Mouse (Mus musculus): ENCODE results near the gene Arhgap6. TPM values are rescaled to one million over a fixed set of nuclear protein-coding genes. Genes with fewer than 3 reads are reported as not detected.

Gene Arhgap6
- polyA plus RNA-seq, 1 experiment from 2014 or later, result 9.8 TPM

DNA sequence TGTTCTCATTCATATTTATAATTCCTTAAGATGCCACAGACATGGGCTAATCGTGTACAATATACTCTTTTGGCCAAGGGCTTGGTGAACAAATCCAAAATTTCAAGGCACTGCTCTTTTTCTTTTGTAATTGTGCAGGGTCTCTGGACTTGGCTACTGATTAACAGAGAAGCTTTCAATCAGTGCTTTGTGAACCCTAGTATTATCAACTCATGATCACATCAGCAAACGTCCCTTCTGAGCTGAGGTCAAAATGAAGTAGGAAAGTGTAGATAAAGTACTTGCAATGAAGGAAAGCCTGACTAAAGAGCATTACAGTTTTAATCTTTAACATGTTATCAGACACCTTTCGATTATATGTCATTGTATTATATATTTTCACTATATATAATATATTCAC is 270.4 kb downstream of the Arhgap6 start:
- 69% methylated on average over 3 of the region's 3 CpGs for WGBS
- no peak overlapping the region for H3K4me3 ChIP-seq (ENCODE audit: low read depth, low read length)

DNA sequence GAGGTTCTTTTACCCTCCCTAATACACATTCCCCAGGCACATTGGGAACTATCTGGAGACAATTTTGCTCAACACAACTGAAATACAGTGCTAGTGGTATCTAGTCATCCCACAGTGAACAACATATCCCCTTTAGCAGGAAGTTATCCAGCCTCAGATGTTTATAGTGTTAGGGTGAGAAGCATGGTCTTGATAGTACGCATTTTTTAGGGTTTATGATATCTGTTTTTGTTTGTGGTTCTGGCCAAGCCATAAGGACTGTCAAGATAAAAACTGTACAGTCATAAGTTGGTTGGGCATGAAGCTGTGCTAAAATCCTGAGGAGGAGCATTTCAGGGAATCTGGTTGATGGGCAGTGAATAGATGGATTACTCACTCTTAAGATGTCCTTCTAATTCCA is 271.0 kb downstream of the Arhgap6 start:
- no peak overlapping the region for H3K27ac ChIP-seq (ENCODE audit: low read length)
- 71% methylated on average over 1 of the region's 1 CpGs for WGBS
- H3K9me3 ChIP-seq (ENCODE audit: control insufficient read depth, low read depth, low read length), result no peaks in the 10 kb centered on the region
- H3K9ac ChIP-seq (replicated peaks; ENCODE audit: low read depth, low read length), result no peak overlapping the region
- no peaks in the 10 kb centered on the region for H3K27me3 ChIP-seq (ENCODE audit: control insufficient read depth, insufficient read depth, low read length)
- no peak overlapping the region for H3K4me3 ChIP-seq (ENCODE audit: low read depth, low read length)
- H3K36me3 ChIP-seq (ENCODE audit: control insufficient read depth, insufficient read depth, low read length), result no peaks in the 10 kb centered on the region
- no peak for ATAC-seq (ENCODE audit: insufficient number of reproducible peaks, insufficient read depth, low FRiP score, low read depth)
- no peaks in the 10 kb centered on the region for H3K4me1 ChIP-seq (ENCODE audit: control insufficient read depth, insufficient read depth, low read length)
- no peak overlapping the region for H3K4me2 ChIP-seq (replicated peaks; ENCODE audit: low read depth, low read length)

More for the DNA sequence above, 270.4 kb downstream of the Arhgap6 start:
- H3K36me3 ChIP-seq (ENCODE audit: control insufficient read depth, insufficient read depth, low read length), result no peaks in the 10 kb centered on the region
- H3K4me1 ChIP-seq (ENCODE audit: control insufficient read depth, insufficient read depth, low read length), result no peaks in the 10 kb centered on the region
- no peak for ATAC-seq (ENCODE audit: insufficient number of reproducible peaks, insufficient read depth, low FRiP score, low read depth)
- H3K9ac ChIP-seq (replicated peaks; ENCODE audit: low read depth, low read length), result no peak overlapping the region
- H3K27me3 ChIP-seq (ENCODE audit: control insufficient read depth, insufficient read depth, low read length), result no peaks in the 10 kb centered on the region
- no peak overlapping the region for H3K27ac ChIP-seq (ENCODE audit: low read length)
- H3K4me2 ChIP-seq (replicated peaks; ENCODE audit: low read depth, low read length), result no peak overlapping the region
- H3K9me3 ChIP-seq (ENCODE audit: control insufficient read depth, low read depth, low read length), result no peaks in the 10 kb centered on the region

DNA sequence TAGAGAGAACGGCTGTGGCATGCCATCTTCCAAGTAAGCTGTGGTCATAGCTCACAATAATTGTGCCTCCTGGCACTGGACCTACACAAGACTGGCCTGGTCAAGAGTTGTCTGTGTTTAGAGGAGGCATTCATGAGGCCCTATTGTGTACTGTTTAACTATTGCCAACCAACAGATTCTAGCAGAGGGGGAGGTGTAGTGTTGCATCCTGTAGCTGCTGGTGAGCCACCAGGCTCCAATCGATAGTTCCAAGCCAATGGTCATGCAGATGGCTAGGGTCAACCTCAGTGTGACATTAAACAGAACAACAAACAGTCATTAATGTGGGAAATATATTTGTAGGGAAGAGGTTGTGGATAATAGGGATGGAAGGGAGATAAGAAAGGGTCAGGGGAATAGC is 280.1 kb downstream of the Arhgap6 start:
- no peaks in the 10 kb centered on the region for H3K9me3 ChIP-seq (ENCODE audit: control insufficient read depth, low read depth, low read length)
- no peak for ATAC-seq (ENCODE audit: insufficient number of reproducible peaks, insufficient read depth, low FRiP score, low read depth)
- H3K27me3 ChIP-seq (ENCODE audit: control insufficient read depth, insufficient read depth, low read length), result no peaks in the 10 kb centered on the region
- no peak overlapping the region for H3K4me3 ChIP-seq (ENCODE audit: low read depth, low read length)
- H3K36me3 ChIP-seq (ENCODE audit: control insufficient read depth, insufficient read depth, low read length), result no peaks in the 10 kb centered on the region
- no peak overlapping the region for H3K4me2 ChIP-seq (replicated peaks; ENCODE audit: low read depth, low read length)
- H3K4me1 ChIP-seq (ENCODE audit: control insufficient read depth, insufficient read depth, low read length), result no peaks in the 10 kb centered on the region
- H3K27ac ChIP-seq (ENCODE audit: low read length), result no peak overlapping the region
- WGBS, result 75% methylated on average over 2 of the region's 2 CpGs
- H3K9ac ChIP-seq (replicated peaks; ENCODE audit: low read depth, low read length), result no peak overlapping the region

DNA sequence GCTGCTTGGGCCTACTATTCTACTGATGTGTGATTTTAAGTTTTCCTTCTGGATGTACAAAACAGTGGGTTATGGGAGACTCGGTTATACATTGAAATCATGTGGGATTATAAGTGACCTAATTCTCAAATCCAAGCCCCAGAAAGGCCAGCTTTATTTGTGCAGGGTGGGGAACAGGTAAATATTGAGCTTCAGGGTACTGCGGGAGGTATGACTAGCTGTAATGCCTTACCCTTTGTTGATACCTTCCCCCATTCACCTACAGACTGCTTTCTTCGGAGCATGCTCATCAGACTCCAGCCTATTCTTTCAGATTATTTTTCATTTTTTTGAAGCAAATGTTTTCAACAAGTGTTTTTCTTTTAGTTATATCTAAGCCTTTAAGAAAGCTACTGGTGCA is 286.7 kb downstream of the Arhgap6 start:
- WGBS, result 63% methylated on average over 3 of the region's 3 CpGs
- Histone ChIP-seq H3K4me1 (ENCODE audit: control insufficient read depth, insufficient read depth, low read length) (no peaks in the 10 kb centered on the region), H3K4me2 (replicated peaks; ENCODE audit: low read depth, low read length) (no peak overlapping the region), H3K36me3 (ENCODE audit: control insufficient read depth, insufficient read depth, low read length) (no peaks in the 10 kb centered on the region), H3K4me3 (ENCODE audit: low read depth, low read length) (no peak overlapping the region), H3K27ac (ENCODE audit: low read length) (no peak overlapping the region), H3K9me3 (ENCODE audit: control insufficient read depth, low read depth, low read length) (no peaks in the 10 kb centered on the region), H3K9ac (replicated peaks; ENCODE audit: low read depth, low read length) (no peak overlapping the region), H3K27me3 (ENCODE audit: control insufficient read depth, insufficient read depth, low read length) (no peaks in the 10 kb centered on the region)
- peak; percentile 67; the same call in 1 of the 2 replicates for ATAC-seq (ENCODE audit: insufficient number of reproducible peaks, insufficient read depth, low FRiP score, low read depth)

DNA sequence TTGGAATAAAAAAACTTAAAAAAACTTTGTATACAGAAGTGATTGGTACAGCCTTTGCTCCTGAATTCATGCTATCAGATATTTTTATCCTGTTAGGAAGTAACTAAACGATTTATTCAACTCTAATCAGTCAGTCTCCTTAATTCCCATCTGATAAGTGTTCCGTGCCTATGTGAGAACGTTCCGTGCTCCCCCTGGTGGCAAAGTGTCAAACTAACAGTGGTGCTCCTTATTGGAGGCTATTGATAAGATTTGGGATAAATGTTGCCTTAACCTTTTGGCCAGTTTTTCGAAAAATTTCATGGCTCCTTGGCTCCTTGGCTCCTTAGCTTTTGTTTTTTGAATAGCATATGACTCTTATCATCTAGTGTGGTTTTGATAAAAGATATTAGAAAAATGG is 291.0 kb downstream of the Arhgap6 start:
- H3K27ac ChIP-seq (ENCODE audit: low read length), result no peak overlapping the region
- no peaks in the 10 kb centered on the region for H3K4me1 ChIP-seq (ENCODE audit: control insufficient read depth, insufficient read depth, low read length)
- H3K9me3 ChIP-seq (ENCODE audit: control insufficient read depth, low read depth, low read length), result no peaks in the 10 kb centered on the region
- no peak for ATAC-seq (ENCODE audit: insufficient number of reproducible peaks, insufficient read depth, low FRiP score, low read depth)
- no peak overlapping the region for H3K4me3 ChIP-seq (ENCODE audit: low read depth, low read length)
- H3K4me2 ChIP-seq (replicated peaks; ENCODE audit: low read depth, low read length), result no peak overlapping the region
- H3K27me3 ChIP-seq (ENCODE audit: control insufficient read depth, insufficient read depth, low read length), result no peaks in the 10 kb centered on the region
- H3K9ac ChIP-seq (replicated peaks; ENCODE audit: low read depth, low read length), result no peak overlapping the region
- 14% methylated on average over 5 of the region's 5 CpGs for WGBS
- no peaks in the 10 kb centered on the region for H3K36me3 ChIP-seq (ENCODE audit: control insufficient read depth, insufficient read depth, low read length)

DNA sequence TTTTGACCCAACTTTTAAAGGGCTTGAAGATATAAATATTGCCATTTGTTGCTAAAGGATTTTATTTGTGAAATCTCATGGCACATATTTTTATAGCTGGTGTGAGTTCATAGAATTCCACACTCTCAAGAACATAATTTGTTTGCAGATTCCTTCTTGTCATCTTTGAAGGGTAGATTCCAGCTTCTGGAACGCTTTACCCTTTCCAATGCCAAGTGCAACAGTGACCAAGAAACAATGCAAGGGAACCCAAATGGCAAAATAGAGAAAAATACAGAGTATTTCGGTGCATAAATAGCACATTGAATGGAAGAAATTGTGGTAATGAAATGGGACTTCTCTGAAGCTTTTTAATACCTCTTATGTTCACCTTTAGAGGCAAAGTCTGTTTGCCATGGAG is 294.3 kb downstream of the Arhgap6 start:
- no peaks in the 10 kb centered on the region for H3K4me1 ChIP-seq (ENCODE audit: control insufficient read depth, insufficient read depth, low read length)
- ATAC-seq (ENCODE audit: insufficient number of reproducible peaks, insufficient read depth, low FRiP score, low read depth), result no peak
- no peaks in the 10 kb centered on the region for H3K27me3 ChIP-seq (ENCODE audit: control insufficient read depth, insufficient read depth, low read length)
- no peak overlapping the region for H3K4me3 ChIP-seq (ENCODE audit: low read depth, low read length)
- no peak overlapping the region for H3K9ac ChIP-seq (replicated peaks; ENCODE audit: low read depth, low read length)
- no peaks in the 10 kb centered on the region for H3K9me3 ChIP-seq (ENCODE audit: control insufficient read depth, low read depth, low read length)
- no peaks in the 10 kb centered on the region for H3K36me3 ChIP-seq (ENCODE audit: control insufficient read depth, insufficient read depth, low read length)
- 76% methylated on average over 2 of the region's 2 CpGs for WGBS
- H3K4me2 ChIP-seq (replicated peaks; ENCODE audit: low read depth, low read length), result no peak overlapping the region
- H3K27ac ChIP-seq (ENCODE audit: low read length), result no peak overlapping the region

DNA sequence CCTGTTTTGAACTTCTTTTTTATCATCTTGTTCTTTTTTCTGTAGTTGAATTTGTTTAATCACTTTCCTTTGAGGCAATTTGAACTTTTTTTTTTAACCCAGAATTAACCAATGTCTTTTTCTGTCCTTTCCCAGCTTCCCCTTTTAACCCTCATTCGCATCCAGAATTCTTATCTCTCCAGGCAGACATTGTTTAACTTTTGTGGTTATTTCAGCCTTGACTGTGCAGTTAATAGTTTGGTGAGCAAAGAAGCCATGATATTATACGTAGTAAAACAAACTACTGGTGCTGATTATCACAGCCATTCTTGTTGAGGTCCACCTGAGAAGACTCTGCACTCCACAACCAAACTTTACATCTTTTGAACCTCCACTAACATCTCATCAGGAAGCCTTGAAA is 299.7 kb downstream of the Arhgap6 start:
- H3K4me1 ChIP-seq (ENCODE audit: control insufficient read depth, insufficient read depth, low read length), result no peaks in the 10 kb centered on the region
- H3K4me2 ChIP-seq (replicated peaks; ENCODE audit: low read depth, low read length), result no peak overlapping the region
- WGBS, result 54% methylated on average over 2 of the region's 2 CpGs
- no peak overlapping the region for H3K9ac ChIP-seq (replicated peaks; ENCODE audit: low read depth, low read length)
- H3K36me3 ChIP-seq (ENCODE audit: control insufficient read depth, insufficient read depth, low read length), result no peaks in the 10 kb centered on the region
- no peaks in the 10 kb centered on the region for H3K9me3 ChIP-seq (ENCODE audit: control insufficient read depth, low read depth, low read length)
- H3K27ac ChIP-seq (ENCODE audit: low read length), result no peak overlapping the region
- ATAC-seq (ENCODE audit: insufficient number of reproducible peaks, insufficient read depth, low FRiP score, low read depth), result no peak
- H3K27me3 ChIP-seq (ENCODE audit: control insufficient read depth, insufficient read depth, low read length), result no peaks in the 10 kb centered on the region
- H3K4me3 ChIP-seq (ENCODE audit: low read depth, low read length), result no peak overlapping the region

DNA sequence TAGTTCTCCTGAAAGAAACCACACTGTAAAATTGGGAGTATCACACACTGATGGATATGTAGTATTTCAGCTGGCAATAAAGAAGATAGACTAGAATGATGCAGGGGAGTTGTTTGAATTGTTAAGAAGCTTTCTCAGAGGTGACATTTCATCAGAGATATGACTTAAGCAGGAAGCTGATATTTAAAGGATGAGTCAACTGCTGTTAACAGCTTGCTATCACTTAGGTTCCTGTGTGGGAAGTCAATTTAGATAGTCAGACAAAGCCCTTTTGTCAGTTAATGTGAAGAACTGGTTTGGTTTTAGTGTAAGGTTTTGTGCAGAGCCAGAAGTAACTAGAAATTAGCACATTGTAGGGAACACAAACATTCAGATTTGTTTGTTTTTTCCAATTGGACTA is 300.7 kb downstream of the Arhgap6 start:
- H3K36me3 ChIP-seq (ENCODE audit: control insufficient read depth, insufficient read depth, low read length), result no peaks in the 10 kb centered on the region
- H3K4me1 ChIP-seq (ENCODE audit: control insufficient read depth, insufficient read depth, low read length), result no peaks in the 10 kb centered on the region
- no peaks in the 10 kb centered on the region for H3K27me3 ChIP-seq (ENCODE audit: control insufficient read depth, insufficient read depth, low read length)
- H3K27ac ChIP-seq (ENCODE audit: low read length), result no peak overlapping the region
- H3K4me2 ChIP-seq (replicated peaks; ENCODE audit: low read depth, low read length), result no peak overlapping the region
- ATAC-seq (ENCODE audit: insufficient number of reproducible peaks, insufficient read depth, low FRiP score, low read depth), result no peak
- H3K9ac ChIP-seq (replicated peaks; ENCODE audit: low read depth, low read length), result no peak overlapping the region
- H3K9me3 ChIP-seq (ENCODE audit: control insufficient read depth, low read depth, low read length), result no peaks in the 10 kb centered on the region
- no peak overlapping the region for H3K4me3 ChIP-seq (ENCODE audit: low read depth, low read length)

DNA sequence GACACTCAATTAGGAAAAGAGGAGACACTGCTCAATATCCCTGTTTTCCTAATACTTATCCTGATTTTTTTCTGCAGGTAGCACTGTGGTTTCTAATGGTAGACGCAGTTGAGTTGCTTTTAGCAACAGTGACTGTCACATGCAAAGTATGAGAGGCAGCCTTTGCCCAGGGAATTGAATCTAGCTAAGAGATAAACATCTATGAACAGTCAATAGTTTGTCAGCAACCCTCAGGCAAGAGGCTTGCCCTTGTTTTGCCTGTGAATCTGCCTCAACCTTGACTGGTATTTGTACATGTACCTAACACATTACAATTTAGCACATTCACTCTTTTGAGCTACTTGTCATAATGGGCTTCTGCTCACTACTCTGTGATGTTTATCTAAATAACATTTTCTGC is 307.8 kb downstream of the Arhgap6 start:
- H3K27me3 ChIP-seq (ENCODE audit: control insufficient read depth, insufficient read depth, low read length), result no peaks in the 10 kb centered on the region
- no peak overlapping the region for H3K9ac ChIP-seq (replicated peaks; ENCODE audit: low read depth, low read length)
- H3K4me2 ChIP-seq (replicated peaks; ENCODE audit: low read depth, low read length), result no peak overlapping the region
- no peaks in the 10 kb centered on the region for H3K4me1 ChIP-seq (ENCODE audit: control insufficient read depth, insufficient read depth, low read length)
- WGBS, result 61% methylated on average over 1 of the region's 1 CpGs
- ATAC-seq (ENCODE audit: insufficient number of reproducible peaks, insufficient read depth, low FRiP score, low read depth), result no peak
- H3K27ac ChIP-seq (ENCODE audit: low read length), result no peak overlapping the region
- H3K9me3 ChIP-seq (ENCODE audit: control insufficient read depth, low read depth, low read length), result no peaks in the 10 kb centered on the region
- H3K4me3 ChIP-seq (ENCODE audit: low read depth, low read length), result no peak overlapping the region
- H3K36me3 ChIP-seq (ENCODE audit: control insufficient read depth, insufficient read depth, low read length), result no peaks in the 10 kb centered on the region

Measured in stomach, embryonic 14.5 days (tissue).